Mouse (Mus musculus): ENCODE results near the gene Mob1a.
"Not testable (repeated sequence)": the region's sequence is repeated elsewhere in the genome, so short reads cannot be mapped to it uniquely, and the experiment has no call there.

The Mob1a gene

GRCm38 (mm10) chr6:83345285-83345684 lies 19.5 kb downstream of the Mob1a start:
- DNase-seq = not testable (repeated sequence)

GRCm38 (mm10) chr6:83347916-83348315 lies 22.1 kb downstream of the Mob1a start:
- DNase-seq = no peak

DNA sequence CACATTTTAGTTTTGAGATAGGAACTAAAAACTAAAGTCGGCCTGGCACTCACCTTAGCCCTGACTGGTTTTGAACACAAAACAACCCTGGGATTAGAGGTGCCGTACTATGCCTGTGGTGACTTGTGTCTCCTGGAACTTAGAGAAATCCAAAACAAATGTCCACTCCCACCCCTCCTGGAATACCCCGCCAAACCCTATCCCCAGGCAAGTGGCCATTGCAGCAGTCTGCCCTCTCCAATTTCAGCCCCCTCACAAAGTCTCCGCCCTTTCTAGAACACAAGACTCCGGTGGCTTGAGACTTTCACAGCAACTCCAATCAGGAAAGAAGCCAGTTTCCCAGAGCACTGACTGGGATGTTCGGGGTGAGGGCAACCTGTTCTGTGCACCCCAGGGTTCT lies 23.1 kb downstream of the Mob1a start, which contains the start of gene Bola3:
Bola3 (plus strand) TSS at position 275 of the 400 bp plus-strand sequence.
- DNase-seq = no peak

- peak; percentile 95 for DNase-seq
Measured at GRCm38 (mm10) chr6:83349274-83349958, 23.6 kb downstream of the Mob1a start.

DNA sequence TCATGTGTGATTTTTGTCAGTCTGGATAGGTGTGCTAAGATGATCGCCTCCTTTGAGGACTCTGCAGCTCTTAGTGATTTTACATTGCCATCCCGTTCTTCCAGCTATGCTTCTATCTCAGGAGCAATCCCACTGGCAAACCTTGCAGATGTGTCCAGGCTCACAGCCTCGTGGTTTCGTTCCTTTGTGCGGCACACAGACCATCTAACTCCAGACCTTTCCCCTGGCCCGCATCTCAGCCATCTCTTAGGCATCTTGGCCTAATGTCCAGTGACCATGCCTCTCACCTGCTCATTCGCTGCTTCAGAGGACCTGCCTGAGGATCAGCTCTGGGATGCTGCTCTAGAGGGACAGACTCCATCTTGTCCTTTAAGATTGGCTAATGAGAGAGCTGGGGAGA lies 24.4 kb downstream of the Mob1a start:
- DNase-seq = no peak

DNA sequence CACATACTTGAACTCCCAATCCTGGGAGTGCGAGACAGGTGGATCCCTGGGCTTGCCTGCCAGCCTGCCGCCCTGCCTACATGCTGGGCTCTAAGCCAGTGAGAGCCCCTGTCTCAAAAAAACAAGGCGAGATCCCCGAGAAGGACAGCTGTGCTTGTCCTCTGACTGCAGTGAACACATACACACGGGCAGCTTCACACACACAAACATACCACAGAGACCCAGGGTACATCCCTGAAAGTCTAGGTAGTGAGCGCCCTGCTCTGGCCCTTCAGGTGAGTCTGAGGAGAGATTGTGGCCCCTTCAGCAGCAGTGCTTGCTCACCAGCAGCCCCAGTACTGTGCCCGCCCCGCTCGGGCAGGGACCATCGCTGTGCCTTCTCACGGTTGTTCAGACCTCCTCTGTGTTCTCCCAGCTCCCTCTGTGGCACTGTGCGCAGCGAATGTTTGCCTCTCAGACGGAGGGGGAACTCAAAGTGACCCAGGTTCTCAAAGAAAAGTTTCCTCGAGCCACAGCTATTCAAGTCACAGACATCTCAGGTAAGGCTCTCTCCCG lies 25.1 kb downstream of the Mob1a start:
- DNase-seq = no peak

- DNase-seq = no peak
Measured at GRCm38 (mm10) chr6:83351490-83352160, 25.8 kb downstream of the Mob1a start.

GRCm38 (mm10) chr6:83352666-83353410 lies 27.0 kb downstream of the Mob1a start:
- DNase-seq = no peak

DNA sequence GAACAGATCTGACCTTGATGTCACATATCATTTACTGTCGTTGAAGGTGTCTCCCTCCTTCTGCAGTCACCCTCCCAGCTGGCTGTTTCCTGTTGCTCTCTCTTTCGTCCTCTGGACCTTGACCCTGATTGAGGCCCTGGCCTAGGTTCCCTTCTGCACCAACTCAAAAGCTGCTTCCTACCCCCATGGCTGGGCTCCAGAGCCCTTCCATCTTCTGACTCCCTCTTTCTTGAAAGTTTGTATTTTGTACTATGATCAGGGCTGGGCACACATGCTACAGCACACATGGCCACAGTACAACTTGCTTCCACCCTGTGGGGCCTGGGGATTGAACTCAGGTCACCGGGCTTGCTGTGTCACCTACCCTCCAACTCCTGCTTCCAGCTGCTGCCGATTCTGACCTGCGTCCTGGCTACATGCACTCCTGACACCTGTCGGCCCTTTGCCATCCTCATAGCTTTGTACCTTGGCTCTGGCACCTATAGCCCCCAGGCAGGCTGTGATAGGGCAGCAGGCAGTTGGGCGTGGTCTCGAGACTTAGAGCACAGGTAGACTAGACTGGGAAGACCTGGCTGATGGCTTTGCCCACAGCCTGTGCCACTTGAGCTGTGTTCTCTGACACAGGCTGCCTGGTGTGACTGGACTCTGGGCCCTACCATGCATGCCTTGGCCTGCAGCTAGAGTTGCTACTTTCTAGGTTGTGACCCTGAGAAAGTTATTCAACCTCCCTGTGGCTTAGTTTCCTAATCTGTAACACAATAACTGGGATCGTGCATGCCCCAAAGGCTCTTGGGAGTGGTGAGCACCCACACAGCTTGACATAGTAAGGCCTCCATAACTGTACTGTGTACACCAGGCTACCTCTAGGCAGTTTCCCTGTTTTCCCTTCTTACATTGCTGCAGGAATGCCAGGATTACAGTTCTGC lies 29.3 kb downstream of the Mob1a start:
- DNase-seq = no peak

DNA sequence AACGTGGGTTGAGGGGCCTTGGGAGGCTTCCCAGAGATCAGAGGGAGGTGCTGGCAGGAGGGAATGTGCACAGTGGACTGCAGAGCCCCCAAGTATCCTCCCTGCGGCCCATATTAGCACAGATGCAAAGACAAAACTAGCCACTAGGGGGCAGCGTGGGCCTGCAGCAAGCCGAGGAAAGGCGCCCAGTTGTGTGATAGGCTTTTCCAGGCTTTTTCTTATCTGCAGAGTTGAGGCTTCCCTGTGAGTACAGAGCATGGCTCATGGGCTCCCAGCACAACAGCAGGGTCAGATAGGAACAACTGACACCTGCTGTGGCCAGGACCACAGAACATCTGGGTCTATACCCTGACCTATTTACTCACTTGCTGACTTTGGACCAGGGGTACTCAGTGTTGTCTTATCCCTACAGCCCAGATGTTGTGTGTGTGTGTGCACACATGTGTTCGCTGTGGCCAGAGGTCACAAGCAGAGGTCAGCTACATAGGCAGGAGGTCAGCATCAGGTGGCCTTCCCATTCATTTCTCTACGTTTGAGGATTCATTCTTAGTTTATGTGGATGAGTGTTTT lies 30.8 kb downstream of the Mob1a start:
- peak; percentile 91 for DNase-seq

DNA sequence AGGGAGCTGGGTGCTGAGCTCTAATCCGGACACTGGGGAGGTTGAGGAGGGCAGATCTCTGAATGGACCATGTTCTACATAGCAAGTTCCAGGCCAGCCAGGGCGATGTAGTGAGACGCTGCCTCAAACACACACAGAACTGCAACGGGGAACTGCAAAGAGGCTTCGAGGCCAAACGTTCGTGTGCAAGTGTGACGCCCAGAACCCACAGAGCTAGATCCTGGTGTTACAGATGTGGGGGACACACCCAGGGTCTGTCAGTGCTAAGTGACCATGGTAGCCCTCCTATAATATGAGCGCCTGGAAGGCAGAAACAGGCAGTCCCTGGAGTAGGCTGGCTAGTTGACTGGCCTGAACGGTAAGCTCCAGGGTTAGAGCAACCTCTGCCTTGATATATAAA lies 31.6 kb downstream of the Mob1a start:
- no peak for DNase-seq

- DNase-seq = no peak
Measured at GRCm38 (mm10) chr6:83361523-83362248, 35.9 kb downstream of the Mob1a start.

- DNase-seq = no peak
Measured at GRCm38 (mm10) chr6:83363075-83363474, 37.3 kb downstream of the Mob1a start.

GRCm38 (mm10) chr6:83370316-83370965 lies 44.6 kb downstream of the Mob1a start:
- DNase-seq = no peak

GRCm38 (mm10) chr6:83371350-83371749 lies 45.5 kb downstream of the Mob1a start:
- DNase-seq = no peak

DNA sequence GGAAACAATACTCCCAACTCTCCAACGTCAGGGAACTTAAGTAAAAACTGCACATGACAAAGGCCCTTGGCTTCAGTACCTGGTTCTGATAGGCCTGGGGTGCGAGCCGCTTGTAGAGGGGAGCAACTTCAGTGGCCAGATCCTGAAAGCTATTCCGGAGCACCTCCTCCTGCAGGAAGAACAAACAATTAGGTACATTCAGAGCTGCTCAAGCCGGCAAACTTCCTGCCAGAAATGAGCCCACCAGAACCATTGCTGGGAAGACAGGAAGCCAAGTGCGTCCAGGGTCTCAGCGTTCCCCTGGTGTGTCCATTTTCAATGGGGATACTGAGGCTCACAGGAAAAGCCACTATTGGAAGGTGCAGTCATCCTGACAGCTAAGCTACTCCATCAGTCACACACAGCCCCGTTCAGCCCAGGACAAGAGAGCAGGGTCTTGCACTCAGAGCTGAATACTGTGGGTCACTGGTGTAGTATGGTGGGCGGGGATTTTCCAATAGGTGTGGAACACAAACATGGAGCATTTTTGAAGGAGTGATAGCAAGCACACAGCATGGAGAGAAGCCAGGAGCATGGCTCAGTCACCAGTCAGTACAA lies 48.0 kb downstream of the Mob1a start:
- DNase-seq = no peak

DNA sequence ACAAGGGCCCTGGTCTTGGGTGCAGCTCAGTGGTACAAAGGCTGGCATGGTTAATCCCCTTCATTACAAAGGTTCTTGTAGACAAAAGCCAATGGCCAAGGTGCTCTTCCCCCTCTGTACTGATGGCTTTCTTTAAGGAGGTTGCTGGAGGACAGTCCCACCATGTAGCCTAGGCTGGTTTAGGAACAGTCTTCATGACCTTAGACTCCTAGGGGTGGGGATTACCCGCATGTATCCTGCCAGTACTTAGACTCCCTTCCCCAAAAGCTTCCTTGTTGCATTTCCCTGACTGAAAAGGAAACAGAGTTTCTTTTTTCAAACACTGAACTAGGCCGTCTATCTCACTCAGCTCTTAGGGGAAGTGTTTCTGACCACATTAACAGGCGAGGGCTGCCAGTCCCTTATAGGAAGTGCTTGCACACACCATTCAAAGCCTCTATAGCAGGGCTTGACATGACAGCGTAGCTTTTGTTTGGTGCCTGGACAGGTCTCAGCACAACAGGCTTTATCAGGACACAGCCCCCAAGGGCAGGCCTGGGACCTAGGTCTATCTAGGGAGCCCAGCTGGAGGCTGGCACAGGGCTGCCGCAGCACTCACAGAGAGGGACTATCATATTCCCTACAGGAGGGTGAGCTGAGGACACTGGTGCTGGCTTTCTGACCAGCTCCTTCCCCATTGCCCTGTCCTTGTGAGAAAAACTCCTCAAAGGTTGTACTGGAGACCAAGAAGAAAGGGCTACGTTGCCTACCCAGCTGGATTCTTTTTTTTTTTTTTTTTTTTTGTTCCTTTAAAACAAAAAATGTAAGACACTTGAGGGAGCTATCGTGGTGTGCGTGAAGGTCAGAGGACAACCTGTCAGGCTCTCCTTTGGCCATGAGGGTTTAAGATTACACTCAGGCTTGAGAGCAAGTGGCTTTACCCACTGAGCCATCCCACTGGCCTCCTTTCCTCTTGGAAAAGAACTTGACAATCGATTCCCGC lies 56.0 kb downstream of the Mob1a start:
- DNase-seq = no peak

GRCm38 (mm10) chr6:83385569-83386090 lies 59.8 kb downstream of the Mob1a start:
- no peak for DNase-seq
